Mouse (Mus musculus) gonadal fat pad, adult 2 months (tissue): ENCODE data around the gene Map4k1. TPM values are rescaled to one million over a fixed set of nuclear protein-coding genes. Genes with fewer than 3 reads are reported as not detected.

Experiments
- DNase-seq: peaks from one replicate; pipeline ENCODE4 v3.0.0-alpha.2; 2012; ENCODE audit warnings: low read depth
- polyA plus RNA-seq: library from polyadenylated mRNA; depleted of rRNA; stranded (reverse); fragments of >200 nt; gene quantifications from 2 replicates; pipeline ENCODE4 v1.2.3, GENCODE M21; 2012; rRNA removed

The Map4k1 gene
- 6.2 and 6.6 TPM in 2 replicates for polyA plus RNA-seq

DNA sequence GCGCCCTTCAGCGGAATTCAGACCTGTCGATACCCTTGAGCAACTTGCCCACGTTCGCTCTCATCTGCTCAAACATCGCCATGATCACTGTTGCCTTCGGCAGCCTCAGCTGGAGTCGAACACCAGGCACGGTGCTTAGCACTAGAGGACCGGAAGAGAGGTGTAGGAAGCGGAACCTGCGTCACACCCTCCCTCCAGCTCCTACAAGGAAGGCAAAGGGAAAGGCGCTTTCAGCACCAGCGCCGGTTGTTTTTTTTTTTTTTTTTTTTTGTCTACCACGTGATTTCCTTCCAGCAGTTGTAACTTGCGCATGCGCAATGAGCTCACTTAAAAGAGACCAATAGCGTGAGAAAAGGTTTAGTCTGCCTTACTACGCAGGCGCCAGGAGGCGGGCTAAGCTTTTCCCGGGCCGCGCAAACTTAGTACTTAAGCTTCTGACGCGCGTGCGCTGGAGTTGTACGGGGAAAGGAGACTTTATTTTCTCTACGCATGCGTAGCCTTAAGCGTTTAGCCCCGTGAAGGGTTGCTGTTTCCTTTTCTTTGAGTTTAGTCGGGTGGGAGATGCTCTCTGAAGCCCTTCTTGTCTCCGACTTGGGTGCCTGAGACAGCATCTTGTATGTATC is at the start of gene Map4k1, which contains the start of gene Eif3k:
TSS of gene Map4k1 (plus strand) at position 400 of the 623 bp plus-strand sequence.
TSS of gene Eif3k (minus strand) at position 214 of the 623 bp plus-strand sequence.
- DNase-seq = peak; percentile 97

DNA sequence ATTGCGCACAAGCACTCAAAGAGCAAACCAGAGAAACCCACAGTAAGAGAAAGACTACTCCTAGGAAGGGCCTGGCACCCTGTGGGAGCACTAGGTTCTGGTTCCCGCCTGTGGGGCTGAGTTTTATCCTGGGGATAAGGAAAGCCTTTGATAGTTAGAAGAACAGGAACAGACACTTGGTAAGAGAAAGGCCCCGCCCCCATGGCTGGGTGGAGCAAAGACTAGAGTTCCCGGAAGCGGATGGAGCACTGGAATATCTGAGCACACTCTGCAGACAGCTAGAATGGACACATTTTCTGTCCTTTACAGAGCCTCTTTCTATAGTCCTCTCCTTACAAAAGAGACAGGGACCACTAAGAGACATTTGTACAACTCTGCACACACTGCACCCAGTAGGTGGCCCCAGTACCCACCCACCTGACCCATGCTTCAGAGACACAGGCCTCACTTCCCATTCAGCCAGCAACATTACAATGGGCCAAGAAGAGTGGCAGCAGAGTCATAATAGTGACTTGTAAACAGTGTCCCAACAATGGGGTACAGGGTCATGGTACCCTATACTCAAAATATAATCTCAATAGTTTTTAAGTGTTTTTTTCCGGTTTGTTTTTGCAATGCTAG is 49.3 kb upstream of the Map4k1 start:
- no peak for DNase-seq

DNA sequence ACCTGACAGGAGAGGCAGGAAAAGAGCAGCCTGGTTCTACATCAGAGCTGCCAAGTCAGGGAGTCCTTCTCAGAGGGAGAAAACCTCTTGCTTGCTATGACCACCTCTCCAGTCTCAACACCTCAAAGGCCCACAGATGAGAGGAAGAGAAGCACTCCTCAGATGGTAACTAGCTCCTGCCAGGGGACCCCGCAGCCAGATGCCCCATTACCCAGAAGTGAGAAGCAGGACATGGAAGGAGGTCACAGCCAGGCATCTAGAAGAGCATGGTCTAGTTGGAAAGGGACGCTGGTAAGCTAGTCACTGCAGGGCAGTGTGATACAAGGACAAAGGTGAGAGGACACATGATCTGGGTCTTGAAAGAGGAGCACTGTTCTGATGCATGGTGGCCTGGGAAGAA is 48.0 kb upstream of the Map4k1 start:
- no peak for DNase-seq

DNA sequence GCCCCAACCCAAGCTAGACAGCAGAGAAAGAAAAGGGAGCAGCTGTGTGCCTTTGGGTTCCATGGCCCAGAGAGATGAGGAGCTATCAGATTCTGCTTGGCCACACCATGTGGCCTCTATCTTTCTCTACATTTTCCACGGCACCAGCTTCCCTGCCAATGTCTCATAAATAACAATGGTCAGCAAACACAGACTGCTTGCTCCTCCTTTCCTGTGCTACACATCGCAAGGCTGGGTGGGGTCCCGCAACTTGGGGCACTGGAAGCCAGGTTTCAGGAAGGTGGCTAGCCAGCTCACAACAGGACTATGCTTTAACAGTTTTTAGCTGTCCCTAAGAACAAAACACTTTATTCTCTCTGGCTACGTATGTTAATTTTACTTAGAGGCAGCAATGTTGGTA is 45.1 kb upstream of the Map4k1 start:
- DNase-seq = no peak

DNA sequence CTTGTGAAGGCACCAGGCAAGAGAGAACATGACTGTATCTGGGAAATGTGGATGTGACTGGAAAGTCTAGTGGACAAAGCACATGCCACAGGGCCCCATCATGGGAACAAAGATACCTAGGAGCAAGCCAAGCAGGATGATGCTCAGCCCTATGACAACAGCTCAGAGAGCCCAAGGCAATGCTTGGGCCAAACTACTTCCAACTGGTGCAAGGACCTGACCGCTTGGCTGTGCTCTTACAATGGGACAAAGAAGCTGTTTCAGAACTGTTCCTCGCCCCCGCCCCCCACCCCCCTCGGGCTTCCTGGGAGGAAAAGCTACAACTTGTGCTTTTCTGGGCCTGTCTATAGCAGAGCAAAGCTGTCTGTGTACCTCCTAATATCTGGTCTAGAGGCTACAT is 43.2 kb upstream of the Map4k1 start:
- DNase-seq = no peak

DNA sequence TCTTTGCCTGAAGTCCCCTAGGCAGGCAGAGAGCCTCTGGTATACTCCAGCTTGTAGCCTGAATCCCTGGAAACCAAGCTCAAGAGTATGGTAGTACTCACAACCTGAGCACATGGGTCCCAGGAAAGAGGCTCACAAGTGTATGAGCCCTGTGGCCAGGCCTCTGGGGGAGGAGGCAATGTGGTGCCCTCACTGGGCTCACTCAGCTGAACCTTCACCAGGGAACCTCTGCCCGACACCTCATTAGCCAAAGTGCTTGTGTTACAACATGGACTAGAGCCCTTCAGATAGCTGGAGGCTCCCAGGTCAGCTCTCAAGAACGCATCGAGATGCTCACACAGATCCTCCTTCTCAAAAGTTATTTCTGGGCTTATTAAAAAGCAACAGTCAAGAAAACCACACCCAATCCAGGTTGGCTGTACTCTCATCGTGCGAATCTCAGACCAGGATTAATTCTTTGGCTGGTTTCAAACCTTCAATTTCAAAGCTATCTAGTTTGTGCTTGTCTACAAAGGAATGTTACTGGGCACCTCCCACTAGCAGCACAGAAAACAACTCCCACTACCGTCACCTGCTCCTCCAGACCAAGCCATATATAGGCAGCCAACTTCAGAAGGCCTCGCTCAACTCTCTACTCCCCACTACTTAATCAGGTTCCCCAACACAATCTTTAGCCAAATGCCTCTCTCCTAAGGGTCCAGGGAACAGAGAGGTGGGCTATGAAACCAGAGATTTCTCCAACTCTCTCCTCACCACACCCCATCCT is 42.2 kb upstream of the Map4k1 start:
- DNase-seq = peak; percentile 89

DNA sequence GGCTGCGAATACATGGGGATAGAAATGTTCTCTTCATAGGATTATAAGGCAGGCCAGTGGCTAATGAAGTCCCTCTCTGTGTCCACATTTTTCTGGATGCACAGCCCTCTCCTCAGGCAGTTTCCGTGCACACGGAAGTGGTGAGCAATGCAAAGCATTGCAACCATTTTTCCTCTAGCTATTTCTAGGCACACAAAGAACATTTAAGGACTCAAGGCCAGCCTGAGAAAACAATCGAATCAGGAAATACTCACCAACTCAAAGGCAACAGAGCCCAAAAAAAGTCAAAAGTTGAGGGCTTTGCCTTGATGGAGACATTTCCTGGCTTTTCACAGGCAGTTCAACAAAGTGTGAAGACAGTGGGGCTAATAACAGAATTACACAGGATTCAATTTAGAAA is 40.7 kb upstream of the Map4k1 start:
- DNase-seq = no peak

DNA sequence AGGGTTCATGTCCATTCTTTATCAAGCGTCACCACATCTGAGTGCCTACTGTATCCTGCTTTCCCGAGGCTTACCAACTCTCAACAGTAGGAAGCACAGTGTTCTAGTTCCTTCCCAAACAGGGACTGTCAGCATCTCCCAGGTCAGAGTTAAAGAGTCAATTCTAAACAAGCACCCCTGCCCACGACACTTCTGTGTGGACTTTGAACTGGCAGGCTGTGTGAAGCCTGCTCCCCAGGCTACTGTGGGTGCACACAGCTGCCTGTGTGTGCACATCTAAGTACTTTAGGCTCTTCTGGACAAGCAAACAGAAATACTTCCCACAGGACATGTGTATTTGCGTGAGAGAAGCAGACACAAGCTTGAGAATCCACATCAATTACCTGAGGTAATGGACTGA is 40.3 kb upstream of the Map4k1 start:
- no peak for DNase-seq

DNA sequence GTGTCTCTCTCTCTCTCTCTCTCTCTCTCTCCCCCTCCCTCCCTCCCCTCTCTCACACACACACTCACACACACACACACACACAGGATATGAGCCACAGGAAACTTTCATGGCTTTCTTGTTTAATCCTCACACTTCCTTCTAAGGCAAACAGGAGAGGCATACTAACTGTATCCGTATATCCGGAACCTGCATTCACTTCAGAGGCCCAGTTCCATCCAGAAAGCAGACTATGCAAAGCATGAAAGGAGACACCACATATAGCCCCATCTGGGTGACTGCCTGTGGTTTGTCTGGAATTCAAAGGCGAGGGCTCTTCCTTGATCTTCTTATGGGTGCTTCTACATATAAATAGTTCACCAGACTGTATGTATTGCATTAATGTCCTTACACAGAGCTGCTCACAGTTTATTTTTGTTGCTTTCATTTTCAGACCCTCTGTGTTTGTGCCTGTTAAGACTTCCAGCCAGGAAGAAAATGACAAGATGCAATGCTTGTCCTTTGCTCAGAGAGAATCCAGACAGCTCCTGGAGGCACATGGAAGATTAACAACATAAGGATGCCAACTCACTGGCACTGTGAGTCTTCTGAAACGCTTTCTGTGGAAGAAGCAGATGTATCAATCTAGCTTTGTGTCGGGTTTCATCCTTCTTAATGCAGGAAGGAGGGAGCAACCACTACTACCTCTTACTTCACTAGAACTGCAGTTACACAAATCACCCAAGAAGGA is 38.2 kb upstream of the Map4k1 start:
- no peak for DNase-seq

DNA sequence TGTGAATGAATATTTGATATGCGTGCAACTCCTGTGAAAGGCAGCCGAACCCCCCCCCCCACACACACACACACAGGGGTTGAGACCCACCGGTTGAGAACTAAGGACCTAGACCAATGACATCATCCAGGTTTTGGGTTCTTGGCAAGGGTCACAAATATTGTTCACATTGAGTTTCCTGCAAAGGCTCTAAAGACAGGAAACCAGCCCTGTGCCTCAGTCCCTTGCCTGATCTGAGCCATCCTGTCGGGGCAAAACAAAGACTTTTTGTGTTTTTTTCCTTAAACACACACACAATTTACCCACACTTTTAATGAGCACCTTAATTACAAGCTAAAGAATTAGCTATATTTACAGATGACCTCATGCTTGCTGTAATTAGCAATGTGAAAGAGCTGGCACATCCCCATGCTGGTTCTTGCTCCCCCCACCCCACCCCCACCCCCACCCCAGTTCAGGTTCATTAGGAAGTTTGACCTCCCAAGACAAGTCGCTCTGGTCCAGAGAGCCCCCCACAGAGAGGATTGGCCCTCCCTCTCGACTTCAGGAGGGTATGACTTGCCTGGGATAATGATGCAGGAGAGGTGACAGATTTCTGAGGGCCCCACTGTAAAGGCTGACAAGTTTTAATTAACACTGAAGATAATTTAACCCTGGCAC is 37.0 kb upstream of the Map4k1 start:
- DNase-seq = no peak

DNA sequence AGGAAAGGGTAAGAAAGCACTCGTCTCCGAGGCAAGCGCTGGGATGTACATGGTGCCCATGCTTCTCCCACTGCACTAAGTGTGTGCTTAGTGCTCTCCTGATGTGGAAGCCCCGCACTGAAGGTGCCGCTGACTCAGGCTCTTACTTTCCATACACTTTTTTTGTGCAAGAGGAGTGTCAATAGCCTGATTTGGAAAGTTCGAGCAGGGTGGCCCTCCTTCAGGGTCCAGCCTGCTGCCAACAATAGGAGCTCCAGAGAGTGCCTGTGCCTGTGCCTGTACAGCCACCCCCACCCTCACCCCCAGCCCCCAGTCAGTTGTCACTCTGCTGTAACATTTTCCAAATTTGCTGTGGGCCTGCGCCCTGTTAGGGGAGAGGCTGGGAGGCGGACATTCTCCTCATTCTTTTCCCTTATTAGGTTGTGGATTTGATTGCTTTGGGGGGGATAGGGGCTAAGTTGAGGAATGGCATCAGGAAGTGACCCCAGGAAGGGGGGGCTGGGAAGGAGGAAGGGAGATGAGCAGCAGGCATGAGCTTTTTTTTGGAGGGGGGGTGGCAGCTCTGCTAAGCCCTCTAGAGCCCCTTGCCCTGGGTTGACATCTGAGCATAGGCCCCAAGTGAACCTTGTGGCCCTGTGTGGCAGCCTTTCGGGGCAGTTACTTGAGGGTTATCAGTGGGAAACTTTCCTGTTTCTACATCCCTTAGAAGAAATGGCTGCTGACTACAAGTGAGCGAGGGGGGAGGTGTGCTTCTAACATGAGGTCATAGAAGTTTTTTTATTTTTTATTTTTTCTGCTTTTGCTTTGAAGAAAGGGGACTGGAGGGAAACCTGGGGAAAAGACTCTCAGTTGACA is 36.2 kb upstream of the Map4k1 start:
- DNase-seq = no peak

DNA sequence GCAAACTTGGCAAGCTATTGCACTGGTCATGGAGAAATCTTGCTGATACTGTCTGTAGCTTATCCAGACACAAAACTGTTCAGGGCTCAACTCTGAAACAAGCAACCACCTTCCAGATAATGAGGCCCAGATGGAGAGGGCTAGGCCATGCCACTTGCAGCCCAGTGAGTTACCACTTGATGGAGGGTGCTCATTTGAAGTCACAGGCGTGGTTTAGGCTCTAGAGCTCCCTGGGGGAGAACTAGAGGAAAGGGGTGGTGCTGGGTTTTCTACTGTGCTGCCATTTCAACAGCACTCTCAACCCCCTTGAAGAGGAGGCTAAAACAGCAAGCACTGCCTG is 35.6 kb upstream of the Map4k1 start:
- DNase-seq = no peak

DNA sequence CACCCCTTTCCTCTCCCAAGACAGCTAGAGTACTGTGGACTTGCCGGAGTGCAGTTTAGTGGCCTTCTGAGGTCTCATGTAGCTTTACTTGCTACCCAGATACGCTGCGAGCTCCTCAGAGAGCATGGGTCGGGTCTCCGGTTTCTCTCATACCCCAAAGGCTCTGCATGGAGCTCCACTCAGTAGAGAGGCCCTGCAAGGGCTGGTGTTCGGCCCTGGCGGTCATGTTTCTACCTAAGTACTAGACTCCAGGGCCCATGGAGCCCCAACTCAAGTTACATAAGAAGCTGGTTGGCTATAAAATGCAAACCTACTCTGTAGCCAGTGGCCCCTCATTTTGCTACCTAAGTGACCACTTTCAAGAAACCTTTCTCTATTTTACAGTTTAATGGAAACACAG is 33.1 kb upstream of the Map4k1 start:
- DNase-seq = no peak

DNA sequence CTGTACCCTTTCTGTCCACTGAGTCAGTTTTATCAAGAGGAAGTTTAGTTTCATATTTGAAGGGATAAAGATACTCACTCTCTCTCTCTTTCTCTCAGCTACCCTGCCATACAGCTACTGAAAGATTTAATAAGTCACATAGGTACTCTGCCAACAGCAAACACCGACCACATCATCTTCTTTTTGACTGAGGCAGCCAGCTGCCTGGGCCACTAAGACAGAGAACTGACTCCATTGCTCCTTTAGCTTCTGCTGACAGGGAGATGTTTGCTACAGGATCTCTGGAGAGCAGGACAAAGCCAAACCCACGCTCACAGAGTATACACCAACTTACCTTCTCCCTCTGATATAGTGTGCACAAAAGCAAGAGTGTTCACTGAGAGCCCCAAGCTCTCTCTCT is 32.6 kb upstream of the Map4k1 start:
- no peak for DNase-seq

DNA sequence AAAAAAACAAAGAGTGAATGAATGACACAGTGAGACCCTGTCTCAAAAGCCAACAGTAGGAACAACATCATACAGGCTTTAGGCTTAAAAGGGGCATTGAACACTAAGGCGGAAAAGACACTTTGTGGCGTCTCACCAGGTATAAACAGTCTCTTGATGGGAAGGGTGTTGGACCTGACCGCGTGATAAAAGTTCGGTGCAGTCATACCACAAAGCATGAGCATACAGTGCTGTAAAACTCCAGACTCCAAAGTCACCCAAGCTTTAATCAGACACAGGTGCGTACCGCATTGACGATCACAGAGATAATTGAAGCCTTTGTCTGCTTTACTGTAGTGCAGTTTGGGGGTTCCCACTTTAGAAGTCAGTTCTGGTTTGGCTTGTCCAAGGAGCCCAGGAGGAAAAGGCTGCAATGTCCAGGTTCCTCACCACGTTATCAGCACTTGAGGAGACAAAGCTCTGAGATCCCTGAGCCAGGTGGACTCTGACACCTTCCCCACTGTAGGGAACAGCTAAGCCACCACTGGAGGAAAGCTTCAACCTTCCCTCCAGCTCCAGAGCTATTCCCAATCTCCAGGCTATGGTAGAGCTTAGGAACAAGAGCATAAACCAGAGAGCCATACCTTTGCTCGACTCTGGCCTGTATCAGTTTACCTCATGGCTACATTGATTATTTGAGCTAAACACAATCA is 31.4 kb upstream of the Map4k1 start:
- DNase-seq = no peak

DNA sequence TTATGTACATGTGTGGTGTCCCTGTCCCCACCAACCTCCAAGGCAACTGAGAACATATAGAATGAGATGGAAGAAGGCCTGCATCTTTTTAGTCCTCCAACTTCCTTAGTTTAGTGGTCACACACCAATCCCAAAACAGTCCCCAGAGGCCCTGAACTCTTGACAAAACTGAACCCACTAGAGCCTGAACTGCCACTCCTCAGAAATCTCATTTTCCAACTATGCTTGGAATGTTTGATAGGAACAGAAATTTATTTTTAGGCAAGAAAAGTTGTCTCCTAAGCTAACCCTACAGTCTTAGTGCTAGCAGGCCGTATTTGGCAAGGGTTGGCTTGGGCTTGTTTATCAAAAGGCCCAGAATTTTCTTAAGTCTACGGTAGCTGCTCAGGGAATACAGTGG is 30.1 kb upstream of the Map4k1 start:
- no peak for DNase-seq

DNA sequence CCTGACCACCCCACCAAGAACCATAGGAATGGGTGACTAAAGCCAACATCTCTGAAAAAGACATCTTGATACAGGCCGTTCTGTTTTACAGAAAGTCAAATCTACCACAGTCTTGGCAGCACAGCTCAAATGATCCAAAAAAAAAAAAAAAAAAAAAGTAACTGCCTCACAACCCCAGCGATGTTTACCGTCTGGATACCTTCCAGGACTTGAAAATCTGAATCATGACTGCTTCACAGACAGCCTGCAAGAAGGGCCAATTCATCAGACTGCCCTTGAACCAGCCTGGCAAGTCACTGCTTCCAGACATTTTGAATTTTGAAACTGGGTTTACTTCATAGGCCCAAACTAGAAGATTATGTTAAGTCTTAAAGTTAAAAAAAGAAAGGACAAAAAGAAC is 29.1 kb upstream of the Map4k1 start:
- no peak for DNase-seq

DNA sequence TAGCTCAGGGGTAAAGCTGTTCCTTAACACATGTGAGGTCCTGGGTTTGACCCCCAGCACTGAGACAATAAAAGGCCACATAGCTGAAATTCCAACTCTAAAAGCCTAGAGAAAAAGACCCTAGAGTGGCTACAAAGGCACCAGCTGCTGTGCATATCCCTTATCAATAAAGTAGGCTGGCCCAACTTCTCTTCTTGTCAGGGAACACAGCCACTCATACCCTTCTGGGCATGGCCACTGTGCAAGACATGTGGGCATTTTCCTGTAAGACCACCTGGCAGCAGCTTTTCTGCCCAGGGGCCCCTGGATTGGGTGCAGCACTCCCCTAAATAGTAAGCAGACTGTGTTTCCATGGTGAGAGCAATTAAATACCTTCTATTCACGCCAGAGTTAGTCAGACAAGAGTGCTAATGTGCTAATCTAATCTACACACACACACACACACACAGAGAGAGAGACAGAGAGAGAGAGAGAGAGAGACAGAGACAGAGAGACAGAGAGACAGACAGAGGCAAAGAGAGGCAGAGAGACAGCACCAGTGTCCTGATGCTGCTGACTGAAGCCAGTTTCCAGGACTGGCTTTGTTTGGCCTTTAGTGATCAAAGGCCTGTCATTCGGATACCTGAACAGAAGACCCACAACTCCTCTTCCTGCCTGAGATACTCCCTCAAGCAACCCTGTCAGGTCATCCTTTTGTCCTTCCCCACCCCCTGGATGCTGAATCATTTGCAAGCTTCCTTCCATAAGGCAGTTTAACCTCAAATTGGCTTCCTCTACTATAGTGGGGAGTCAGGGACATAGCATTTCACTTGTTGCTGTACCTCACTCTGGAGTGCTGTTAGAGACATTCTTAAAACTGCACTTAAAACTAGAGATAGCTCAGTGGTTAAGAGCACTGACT is 28.1 kb upstream of the Map4k1 start:
- no peak for DNase-seq

DNA sequence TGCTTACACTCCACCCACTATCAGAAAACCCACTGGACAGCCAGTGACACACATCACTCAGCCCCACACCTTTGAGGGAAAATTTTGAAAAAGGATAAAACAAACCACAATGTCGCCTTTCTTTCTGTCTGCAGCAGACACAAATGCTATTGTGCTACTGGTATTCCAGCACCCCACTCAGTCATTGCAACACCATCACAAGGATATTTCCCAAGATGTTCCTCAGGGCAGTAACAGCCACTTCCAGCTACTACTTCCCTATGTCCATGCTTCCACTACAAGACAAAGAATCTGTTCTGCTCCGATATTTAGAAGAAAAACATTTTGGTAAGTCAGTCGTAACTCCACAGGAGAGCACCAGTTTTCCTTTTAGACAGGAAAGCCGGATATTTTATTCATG is 27.1 kb upstream of the Map4k1 start:
- no peak for DNase-seq
